Mouse (Mus musculus) MEL (cell line): ENCODE measurements at regions not wholly inside any gene's neighbourhood (a gene's known extent, or its start where the extent isn't known, plus 50 kb on each side); places are given as distances from the start of the nearest gene placed in this dataset.

Experiments
- DNase-seq: peaks from one replicate; pipeline ENCODE4 v3.0.0; 2011; ENCODE audit warnings: low read depth, low spot score
- H3K27ac ChIP-seq: 2 replicates; pipeline ENCODE4 v1.5.1; 2012; ENCODE audit warnings: low read depth, mild to moderate bottlenecking, control low read depth, low read length, moderate library complexity; ENCODE audit not compliant: control insufficient read depth
- H3K27me3 ChIP-seq, 2 experiments: fragments of 150-350 bp in 1 of 2; sonication (generic) in 1 of 2; 2 replicates each; pipeline ENCODE4 v1.6.1; 2012; ENCODE audit warnings: low read length in 2 of 2, mild to moderate bottlenecking in 2 of 2, improper control_type of control experiment in 1 of 2, moderate library complexity in 1 of 2; ENCODE audit not compliant: insufficient read depth in 2 of 2, control insufficient read depth in 1 of 2
- H3K36me3 ChIP-seq, 2 experiments: 2 replicates each; pipeline ENCODE4 v1.6.1; 2012 to 2014; ENCODE audit warnings: low read length in 2 of 2, improper control_type of control experiment in 1 of 2, inconsistent platforms in 1 of 2, mild to moderate bottlenecking in 1 of 2; ENCODE audit not compliant: insufficient read depth in 2 of 2, control insufficient read depth in 1 of 2
- H3K4me1 ChIP-seq, 2 experiments: fragments of 150-350 bp in 1 of 2; sonication (generic) in 1 of 2; 2 replicates each; pipeline ENCODE4 v1.6.1; 2012; ENCODE audit warnings: low read length in 2 of 2, improper control_type of control experiment in 1 of 2, mild to moderate bottlenecking in 1 of 2; ENCODE audit not compliant: insufficient read depth in 2 of 2, control insufficient read depth in 1 of 2
- H3K4me3 ChIP-seq, 2 experiments: fragments of 150-350 bp in 1 of 2; sonication (generic) in 1 of 2; 2 replicates each; pipeline ENCODE4 v1.5.1; 2012; ENCODE audit warnings: low read depth in 2 of 2, low read length in 2 of 2, mild to moderate bottlenecking in 2 of 2, moderate library complexity in 2 of 2, control low read depth in 1 of 2, improper control_type of control experiment in 1 of 2; ENCODE audit not compliant: control insufficient read depth in 1 of 2, insufficient read depth in 1 of 2
- H3K79me2 ChIP-seq: 2 replicates; pipeline ENCODE4 v1.6.1; 2012; ENCODE audit warnings: mild to moderate bottlenecking, low read length, moderate library complexity; ENCODE audit not compliant: control insufficient read depth, poor library complexity, insufficient read depth
- H3K9ac ChIP-seq: 2 replicates; pipeline ENCODE4 v1.6.1; 2012; ENCODE audit warnings: low read depth, mild to moderate bottlenecking, control low read depth, low read length, moderate library complexity; ENCODE audit not compliant: control insufficient read depth, poor library complexity, severe bottlenecking
- H3K9me3 ChIP-seq: fragments of 150-350 bp; sonication (generic); replicated peaks from 2 replicates; pipeline ENCODE4 v1.6.1; 2012; ENCODE audit warnings: mild to moderate bottlenecking, low read length, improper control_type of control experiment, moderate library complexity; ENCODE audit not compliant: insufficient read depth
- BHLHE40 ChIP-seq: IDR thresholded peaks from 2 replicates; pipeline ENCODE4 v1.6.1; 2012; ENCODE audit warnings: low read depth, mild to moderate bottlenecking, inconsistent platforms, low read length, improper control_type of control experiment, borderline replicate concordance
- CHD1 ChIP-seq: IDR thresholded peaks from 2 replicates; pipeline ENCODE4 v1.6.1; 2012; ENCODE audit warnings: low read depth, mild to moderate bottlenecking, inconsistent platforms, low read length, improper control_type of control experiment
- CHD2 ChIP-seq: IDR thresholded peaks from 2 replicates; pipeline ENCODE4 v1.6.1; 2011; ENCODE audit warnings: low read length, improper control_type of control experiment
- CTCF ChIP-seq, 3 experiments: IDR thresholded peaks in 2 of 3; conservative IDR thresholded peaks in 1 of 3; 2 replicates each; pipeline ENCODE4 v1.5.1; 2011 to 2012; ENCODE audit warnings: low read length in 3 of 3, low read depth in 2 of 3, mild to moderate bottlenecking in 2 of 3, improper control_type of control experiment in 1 of 3, inconsistent platforms in 1 of 3, mixed read lengths in 1 of 3, moderate library complexity in 1 of 3; ENCODE audit not compliant: control insufficient read depth in 1 of 3, insufficient read depth in 1 of 3, poor library complexity in 1 of 3, severe bottlenecking in 1 of 3
- E2F4 ChIP-seq: IDR thresholded peaks from 2 replicates; pipeline ENCODE4 v1.6.1; 2011; ENCODE audit warnings: low read depth, low read length, improper control_type of control experiment, borderline replicate concordance
- ELF1 ChIP-seq: IDR thresholded peaks from 2 replicates; pipeline ENCODE4 v1.6.1; 2014; ENCODE audit warnings: low read depth, mild to moderate bottlenecking, inconsistent platforms, low read length, improper control_type of control experiment, moderate library complexity
- ETS1 ChIP-seq: IDR thresholded peaks from 2 replicates; pipeline ENCODE4 v1.6.1; 2012; ENCODE audit warnings: low read depth, mild to moderate bottlenecking, inconsistent platforms, low read length, improper control_type of control experiment, moderate library complexity
- GABPA ChIP-seq: IDR thresholded peaks from 2 replicates; pipeline ENCODE4 v1.6.1; 2012; ENCODE audit warnings: low read depth, mild to moderate bottlenecking, inconsistent platforms, low read length, improper control_type of control experiment, moderate library complexity
- HCFC1 ChIP-seq: IDR thresholded peaks from 2 replicates; pipeline ENCODE4 v1.6.1; 2012; ENCODE audit warnings: low read depth, mild to moderate bottlenecking, inconsistent platforms, low read length, improper control_type of control experiment, moderate library complexity
- JUND ChIP-seq: IDR thresholded peaks from 2 replicates; pipeline ENCODE4 v1.6.1; 2011; ENCODE audit warnings: low read depth, mild to moderate bottlenecking, improper control_type of control experiment, low read length
- MAFK ChIP-seq: IDR thresholded peaks from 2 replicates; pipeline ENCODE4 v1.6.1; 2011; ENCODE audit warnings: low read depth, mild to moderate bottlenecking, low read length, improper control_type of control experiment, borderline replicate concordance
- MAZ ChIP-seq: IDR thresholded peaks from 2 replicates; pipeline ENCODE4 v1.6.1; 2012; ENCODE audit warnings: low read depth, mild to moderate bottlenecking, inconsistent platforms, low read length, improper control_type of control experiment
- MEF2A ChIP-seq: IDR thresholded peaks from 2 replicates; pipeline ENCODE4 v1.6.1; 2014; ENCODE audit warnings: low read depth, mild to moderate bottlenecking, inconsistent platforms, low read length, improper control_type of control experiment; ENCODE audit not compliant: poor library complexity, insufficient replicate concordance, severe bottlenecking; ENCODE audit errors: extremely low read depth
- MXI1 ChIP-seq: IDR thresholded peaks from 2 replicates; pipeline ENCODE4 v1.6.1; 2011; ENCODE audit warnings: mild to moderate bottlenecking, low read depth, low read length, improper control_type of control experiment
- MYB ChIP-seq: IDR thresholded peaks from 2 replicates; pipeline ENCODE4 v1.6.1; 2011; ENCODE audit warnings: mild to moderate bottlenecking, low read depth, low read length, improper control_type of control experiment
- MYC ChIP-seq: IDR thresholded peaks from 2 replicates; pipeline ENCODE4 v1.6.1; 2011; ENCODE audit warnings: low read depth, mild to moderate bottlenecking, low read length, improper control_type of control experiment, moderate library complexity
- NRF1 ChIP-seq: IDR thresholded peaks from 2 replicates; pipeline ENCODE4 v1.6.1; 2014; ENCODE audit warnings: low read depth, mild to moderate bottlenecking, inconsistent platforms, low read length, improper control_type of control experiment, moderate library complexity; ENCODE audit not compliant: poor library complexity, insufficient read depth, severe bottlenecking
- POLR2A ChIP-seq, 2 experiments: IDR thresholded peaks; 2 replicates each; pipeline ENCODE4 v1.6.1; 2011 to 2012; ENCODE audit warnings: low read length in 2 of 2, mild to moderate bottlenecking in 2 of 2, control low read depth in 1 of 2, improper control_type of control experiment in 1 of 2, low read depth in 1 of 2, moderate library complexity in 1 of 2; ENCODE audit not compliant: control insufficient read depth in 1 of 2, insufficient read depth in 1 of 2, poor library complexity in 1 of 2
- POLR2AphosphoS5 ChIP-seq: IDR thresholded peaks from 2 replicates; pipeline ENCODE4 v1.6.1; 2012; ENCODE audit warnings: low read depth, borderline replicate concordance, mild to moderate bottlenecking, inconsistent platforms, low read length, moderate library complexity, mixed read lengths
- RAD21 ChIP-seq: IDR thresholded peaks from 2 replicates; pipeline ENCODE4 v1.6.1; 2011; ENCODE audit warnings: mild to moderate bottlenecking, low read depth, low read length, improper control_type of control experiment
- SMC3 ChIP-seq: IDR thresholded peaks from 2 replicates; pipeline ENCODE4 v1.6.1; 2011; ENCODE audit warnings: low read depth, low read length, improper control_type of control experiment
- TAL1 ChIP-seq: IDR thresholded peaks from 2 replicates; pipeline ENCODE4 v1.6.1; 2012; ENCODE audit warnings: mild to moderate bottlenecking, inconsistent platforms, low read length, moderate library complexity, mixed read lengths
- UBTF ChIP-seq: IDR thresholded peaks from 2 replicates; pipeline ENCODE4 v1.6.1; 2012; ENCODE audit warnings: low read depth, mild to moderate bottlenecking, inconsistent platforms, low read length, improper control_type of control experiment, moderate library complexity, borderline replicate concordance; ENCODE audit not compliant: insufficient read depth
- USF1 ChIP-seq: IDR thresholded peaks from 2 replicates; pipeline ENCODE4 v1.6.1; 2014; ENCODE audit warnings: low read depth, mild to moderate bottlenecking, inconsistent platforms, low read length, improper control_type of control experiment, moderate library complexity
- ZC3H11A ChIP-seq: IDR thresholded peaks from 2 replicates; pipeline ENCODE4 v1.6.1; 2012; ENCODE audit warnings: low read depth, mild to moderate bottlenecking, inconsistent platforms, low read length, improper control_type of control experiment
- ZMIZ1 ChIP-seq: IDR thresholded peaks from 2 replicates; pipeline ENCODE4 v1.6.1; 2012; ENCODE audit warnings: low read depth, mild to moderate bottlenecking, inconsistent platforms, low read length, improper control_type of control experiment, moderate library complexity
- ZNF384 ChIP-seq: IDR thresholded peaks from 2 replicates; pipeline ENCODE4 v1.6.1; 2012; ENCODE audit warnings: low read depth, mild to moderate bottlenecking, inconsistent platforms, low read length, improper control_type of control experiment

DNA sequence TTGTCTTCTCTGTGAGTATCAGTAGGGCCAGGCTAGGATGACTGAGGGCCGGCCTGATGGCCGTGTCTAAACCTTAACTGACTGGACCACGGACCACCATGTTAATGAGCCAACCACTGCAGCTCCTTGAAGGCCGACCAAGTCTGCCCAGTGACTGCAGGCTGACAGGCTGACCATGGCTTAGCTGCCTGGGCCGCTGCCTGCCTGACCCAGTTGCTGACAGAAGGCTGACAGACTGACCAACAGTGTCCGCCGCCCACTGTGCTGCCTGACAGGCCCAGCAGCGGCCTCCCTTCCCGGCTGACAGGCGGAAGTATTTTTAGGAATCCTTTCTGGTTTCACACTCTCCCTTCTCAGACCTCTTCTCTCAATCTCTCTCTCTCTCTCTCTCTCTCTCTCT is 124.3 kb upstream of the Pcbd1 start:
- H3K4me1 ChIP-seq = no peaks in the 10 kb centered on the region
- no peak for DNase-seq
- no peak for TF ChIP-seq POLR2AphosphoS5
- no peak for TF ChIP-seq HCFC1
- TF ChIP-seq UBTF = no peak
- no peak for TF ChIP-seq POLR2A (IDR thresholded peaks at IDR 0.05; ENCODE audit: control insufficient read depth in 1 of 2, insufficient read depth in 1 of 2, low read depth in 1 of 2, low read length in 2 of 2, poor library complexity in 1 of 2)
- no peak for TF ChIP-seq GABPA
- TF ChIP-seq JUND = no peak
- TF ChIP-seq CHD1 = no peak
- no peak for TF ChIP-seq USF1
- no peak for TF ChIP-seq NRF1
- no peak for TF ChIP-seq MYC
- no peak for TF ChIP-seq ELF1
- TF ChIP-seq ZMIZ1 = no peak
- TF ChIP-seq E2F4 = no peak
- no peak for TF ChIP-seq MEF2A
- no peak for TF ChIP-seq ZNF384
- no peak for TF ChIP-seq BHLHE40
- TF ChIP-seq MXI1 = no peak
- H3K9ac ChIP-seq = no peak overlapping the region
- H3K4me3 ChIP-seq = no peak overlapping the region
- no peaks in the 10 kb centered on the region for H3K79me2 ChIP-seq
- no peaks in the 10 kb centered on the region for H3K9me3 ChIP-seq
- H3K27ac ChIP-seq = no peak overlapping the region
- H3K36me3 ChIP-seq = no peaks in the 10 kb centered on the region
- H3K27me3 ChIP-seq = no peaks in the 10 kb centered on the region

- H3K36me3 ChIP-seq = no peaks in the 10 kb centered on the region
- no peaks in the 10 kb centered on the region for H3K27me3 ChIP-seq
- H3K4me1 ChIP-seq = no peaks in the 10 kb centered on the region
- no peak overlapping the region for H3K9ac ChIP-seq
- H3K79me2 ChIP-seq = no peaks in the 10 kb centered on the region
- no peak overlapping the region for H3K4me3 ChIP-seq
- no peaks in the 10 kb centered on the region for H3K9me3 ChIP-seq
- DNase-seq = no peak
- TF ChIP-seq MYB (no peak), E2F4 (no peak), CHD2 (no peak), RAD21 (no peak), MYC (no peak), ETS1 (no peak), MAFK (no peak), CTCF (IDR thresholded peaks at IDR 0.05 in 2 of 3, conservative IDR thresholded peaks at IDR 0.05 in 1 of 3; ENCODE audit: control insufficient read depth in 1 of 3, insufficient read depth in 1 of 3, low read depth in 2 of 3, low read length in 3 of 3, poor library complexity in 1 of 3, severe bottlenecking in 1 of 3) (no peak), ZC3H11A (no peak), SMC3 (no peak), MAZ (no peak), MEF2A (no peak), USF1 (no peak), TAL1 (no peak), UBTF (no peak)
- H3K27ac ChIP-seq = no peak overlapping the region
Measured at GRCm38 (mm10) chr10:60957820-60958233, 126.4 kb upstream of the Unc5b start.
